Mouse (Mus musculus) kidney, adult 2 months (tissue): ENCODE data around the gene Obox6. TPM values are rescaled to one million over a fixed set of nuclear protein-coding genes. Genes with fewer than 3 reads are reported as not detected.

Source experiments
- DNase-seq: peaks from one replicate; pipeline ENCODE4 v3.0.0; 2021
- H3K27ac ChIP-seq: fragments of 200-500 bp; 2 replicates; pipeline ENCODE4 v1.5.1; 2012; ENCODE audit warnings: low read depth, low read length, control low read depth, inconsistent platforms; ENCODE audit not compliant: insufficient read depth
- H3K27me3 ChIP-seq: fragments of 200-500 bp; replicated peaks from 2 replicates; pipeline ENCODE4 v1.6.1; 2012; ENCODE audit warnings: mild to moderate bottlenecking, moderate library complexity, low read length, inconsistent platforms; ENCODE audit not compliant: control insufficient read depth, insufficient read depth
- H3K36me3 ChIP-seq: fragments of 200-500 bp; 2 replicates; pipeline ENCODE4 v1.6.1; 2012; ENCODE audit warnings: mild to moderate bottlenecking, moderate library complexity, low read length, inconsistent platforms; ENCODE audit not compliant: control insufficient read depth, insufficient read depth
- H3K4me1 ChIP-seq: fragments of 200-500 bp; 2 replicates; pipeline ENCODE4 v1.6.1; 2011; ENCODE audit warnings: low read length; ENCODE audit not compliant: control insufficient read depth, insufficient read depth
- H3K4me3 ChIP-seq: fragments of 200-500 bp; 2 replicates; pipeline ENCODE4 v1.5.1; 2011; ENCODE audit warnings: mild to moderate bottlenecking, low read depth, low read length, control low read depth; ENCODE audit not compliant: insufficient read depth
- CTCF ChIP-seq: fragments of 200-500 bp; conservative IDR thresholded peaks from 2 replicates; pipeline ENCODE4 v1.5.1; 2011; ENCODE audit warnings: low read depth, mild to moderate bottlenecking, control low read depth, low read length, moderate library complexity, mixed read lengths; ENCODE audit not compliant: insufficient read depth, insufficient read length
- POLR2A ChIP-seq: fragments of 200-500 bp; IDR thresholded peaks from one replicate; pipeline ENCODE4 v1.6.1; 2011; ENCODE audit warnings: low read depth, low read length, control low read depth
- WGBS: fragments of 180-500 bp; shearing (Covaris S2); methylation state at CpG from one replicate; pipeline ENCODE4 v1.1.7; 2018; 5-methylcytosine and 5-hydroxymethylcytosine counted together
- polyA plus RNA-seq: library from polyadenylated mRNA; depleted of rRNA; stranded (reverse); fragments of >200 nt; gene quantifications from 2 replicates; pipeline ENCODE4 v1.2.3, GENCODE M21; 2012; rRNA removed

Gene Obox6
- not detected in 2 replicates for polyA plus RNA-seq

DNA sequence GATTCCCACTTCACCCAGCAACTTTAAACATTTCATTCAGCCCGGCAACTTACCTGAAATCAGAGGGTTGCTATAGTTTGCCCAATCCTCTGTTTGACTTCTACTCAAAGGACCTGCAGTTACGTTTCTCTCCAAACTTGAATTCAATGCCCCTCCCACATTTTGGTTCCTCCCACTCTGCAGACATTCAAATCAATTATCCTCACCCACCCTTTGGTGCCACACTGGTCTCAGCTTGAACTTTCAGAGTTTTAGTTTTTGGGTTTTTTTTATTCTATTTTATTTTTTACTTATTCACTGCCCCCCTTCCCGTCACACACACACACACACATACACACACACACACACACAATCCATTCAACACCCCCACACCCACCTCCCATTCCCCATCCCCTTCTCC is at the start of gene Obox6:
Obox6 (minus strand) TSS at position 101 of the 400 bp plus-strand sequence.
- TF ChIP-seq POLR2A: no peak
- no peak for TF ChIP-seq CTCF
- Histone ChIP-seq H3K36me3 (no peaks in the 10 kb centered on the region), H3K27me3 (no peaks in the 10 kb centered on the region)

DNA sequence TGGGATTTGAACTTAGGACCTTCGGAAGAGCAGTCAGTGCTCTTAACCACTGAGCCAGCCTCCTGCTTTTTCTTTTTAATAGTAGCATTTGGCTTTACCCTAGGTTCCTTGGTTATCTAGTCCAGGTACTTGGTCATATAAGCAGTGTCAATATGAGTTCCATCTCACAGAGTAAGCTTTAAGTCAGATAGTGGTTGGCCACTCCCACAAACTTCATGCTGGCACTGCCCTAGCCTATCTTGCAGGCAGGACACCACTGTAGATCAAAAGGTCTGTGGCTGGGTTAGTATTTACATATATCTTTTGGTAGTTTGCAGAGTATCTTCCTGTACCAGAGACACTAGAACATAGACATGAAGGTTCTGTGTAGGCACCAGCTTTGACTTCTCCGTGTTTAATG is 44.6 kb upstream of the Obox6 start:
- Histone ChIP-seq H3K27ac (no peak overlapping the region), H3K27me3 (no peaks in the 10 kb centered on the region), H3K4me1 (no peaks in the 10 kb centered on the region), H3K36me3 (no peaks in the 10 kb centered on the region), H3K4me3 (no peak overlapping the region)
- TF ChIP-seq CTCF (no peak), POLR2A (no peak)
- WGBS: 90% methylated on average over 2 of the region's 2 CpGs
- DNase-seq: no peak

More for the DNA sequence above, at the start of gene Obox6:
- no peak for DNase-seq
- no peaks in the 10 kb centered on the region for H3K4me1 ChIP-seq
- H3K4me3 ChIP-seq: no peak within 1 kb of the TSS
- H3K27ac ChIP-seq: no peak within 1 kb of the TSS
- WGBS: 93% methylated on average over 3 of the region's 3 CpGs

- TF ChIP-seq CTCF: no peak
- TF ChIP-seq POLR2A: no peak
- H3K4me1 ChIP-seq: no peaks in the 10 kb centered on the region
- DNase-seq: no peak
- no peak within 1 kb of the TSS for H3K4me3 ChIP-seq
- WGBS: 86% methylated on average over 2 of the region's 2 CpGs
- no peaks in the 10 kb centered on the region for H3K36me3 ChIP-seq
- no peaks in the 10 kb centered on the region for H3K27me3 ChIP-seq
- no peak within 1 kb of the TSS for H3K27ac ChIP-seq
Measured at GRCm38 (mm10) chr7:15882317-15882716, 42.8 kb upstream of the Obox6 start, which contains the start of gene Crxos. TSS of gene Crxos (plus strand) at chr7:15882617.

DNA sequence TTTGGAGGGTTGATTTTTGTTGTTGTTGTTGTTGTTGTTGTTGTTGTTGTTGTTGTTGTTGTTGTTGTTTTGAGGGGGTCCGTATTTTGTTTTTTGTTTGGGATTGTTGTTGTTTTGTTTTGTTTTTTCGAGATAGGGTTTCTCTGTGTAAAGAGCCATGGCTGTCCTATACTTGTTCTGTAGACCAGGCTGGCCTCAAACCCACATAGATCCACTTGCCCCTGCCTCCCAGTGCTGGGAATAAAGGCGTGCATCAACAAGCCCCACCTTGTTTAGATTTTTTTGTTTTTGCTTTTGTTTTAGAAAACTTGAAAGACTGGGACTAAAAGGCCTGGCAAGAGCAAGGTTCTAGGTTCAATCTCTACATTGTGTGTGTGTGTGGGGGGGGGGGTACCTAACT is 42.4 kb upstream of the Obox6 start:
- Histone ChIP-seq H3K4me1 (no peaks in the 10 kb centered on the region), H3K27ac (no peak overlapping the region), H3K36me3 (no peaks in the 10 kb centered on the region), H3K4me3 (no peak overlapping the region), H3K27me3 (no peaks in the 10 kb centered on the region)
- no peak for TF ChIP-seq POLR2A
- no peak for TF ChIP-seq CTCF
- DNase-seq: no peak
- 81% methylated on average over 3 of the region's 3 CpGs for WGBS

DNA sequence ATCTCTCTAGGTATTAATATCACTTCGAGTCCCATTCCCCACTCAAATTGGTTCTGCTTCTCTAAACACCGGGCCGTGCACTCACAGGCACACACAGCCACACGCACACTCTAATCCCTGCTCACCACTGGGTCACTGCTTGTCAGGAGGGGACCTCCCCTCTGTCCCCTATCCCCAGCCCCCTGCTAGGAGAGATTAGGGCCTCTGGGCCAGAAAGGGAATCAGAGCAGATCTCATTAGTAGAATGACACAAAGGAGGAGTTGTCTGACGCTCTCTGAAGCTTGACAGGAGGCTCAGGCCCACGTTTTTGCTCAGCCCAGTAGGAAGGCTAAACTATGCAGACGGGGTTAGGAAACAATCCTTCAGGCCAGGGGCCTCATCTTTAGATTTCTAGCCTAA is 41.9 kb upstream of the Obox6 start:
- H3K27ac ChIP-seq: no peak overlapping the region
- no peak for DNase-seq
- no peaks in the 10 kb centered on the region for H3K27me3 ChIP-seq
- WGBS: 11% methylated on average over 7 of the region's 7 CpGs
- no peaks in the 10 kb centered on the region for H3K4me1 ChIP-seq
- H3K4me3 ChIP-seq: no peak overlapping the region
- TF ChIP-seq CTCF (no peak), POLR2A (no peak)
- no peaks in the 10 kb centered on the region for H3K36me3 ChIP-seq

GRCm38 (mm10) chr7:15879756-15880155 is 40.3 kb upstream of the Obox6 start, which contains the start of gene Crx:
TSS of gene Crx (minus strand) at chr7:15879968.
- 44% methylated on average over 4 of the region's 4 CpGs for whole genome bisulfite sequencing
- Histone ChIP-seq H3K27me3 (no peaks in the 10 kb centered on the region), H3K4me1 (no peaks in the 10 kb centered on the region), H3K4me3 (no peak within 1 kb of the TSS), H3K36me3 (no peaks in the 10 kb centered on the region), H3K27ac (no peak within 1 kb of the TSS)
- TF ChIP-seq CTCF (no peak), POLR2A (no peak)
- no peak for DNase-seq

DNA sequence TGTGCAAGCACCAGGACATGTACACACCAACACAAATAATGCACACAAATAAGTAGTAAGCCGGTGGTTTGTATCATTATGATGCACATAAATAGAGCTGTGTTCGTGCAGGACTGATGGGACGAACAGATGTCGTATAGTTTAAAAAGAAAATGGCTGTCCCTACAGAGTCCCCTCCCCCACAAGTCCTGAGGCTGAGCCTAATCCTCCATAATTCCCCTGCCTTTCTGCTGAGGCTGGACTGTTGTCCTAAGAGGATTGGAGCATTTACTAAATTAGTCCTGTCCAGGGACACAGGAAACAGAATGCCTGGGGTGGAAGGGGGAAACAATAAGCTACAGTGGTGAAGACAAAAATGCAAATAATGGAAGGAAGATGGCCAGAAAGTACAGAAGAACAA is 24.6 kb upstream of the Obox6 start:
- Histone ChIP-seq H3K27ac (no peak overlapping the region), H3K36me3 (no peaks in the 10 kb centered on the region), H3K27me3 (no peaks in the 10 kb centered on the region), H3K4me1 (no peaks in the 10 kb centered on the region), H3K4me3 (no peak overlapping the region)
- TF ChIP-seq POLR2A (no peak), CTCF (no peak)
- no peak for DNase-seq
- WGBS: 83% methylated on average over 4 of the region's 4 CpGs
